Mouse (Mus musculus): ENCODE results near the gene Gimap9. TPM values are rescaled to one million over a fixed set of nuclear protein-coding genes. Genes with fewer than 3 reads are reported as not detected.

The Gimap9 gene
- polyA plus RNA-seq, 1 experiment from 2014 or later = 0.70 TPM

- H3K36me3 ChIP-seq (ENCODE audit: control insufficient read depth, insufficient read depth, low read length) = no peaks in the 10 kb centered on the region
- 58% methylated on average over 2 of the region's 2 CpGs for WGBS
These were observed 42.5 kb downstream of the Gimap9 start, which contains the start of the genes Gm28053 and Gimap7 for GRCm38 (mm10) chr6:48718455-48718854. Gene Gm28053, plus strand, starts transcription at chr6:48718607. Gene Gimap7, plus strand, starts transcription at chr6:48718621.

GRCm38 (mm10) chr6:48720326-48720725 lies 44.4 kb downstream of the Gimap9 start:
- H3K4me2 ChIP-seq (ENCODE audit: low read depth, low read length) = no peak overlapping the region
- no peak for ATAC-seq (ENCODE audit: low read depth)
- H3K9ac ChIP-seq (replicated peaks; ENCODE audit: low read depth, low read length) = no peak overlapping the region
- H3K9me3 ChIP-seq (ENCODE audit: control insufficient read depth, low read length) = no peaks in the 10 kb centered on the region
- WGBS = 84% methylated on average over 4 of the region's 4 CpGs
- H3K27ac ChIP-seq (ENCODE audit: low read depth, low read length) = no peak overlapping the region
- H3K4me1 ChIP-seq (ENCODE audit: control insufficient read depth, insufficient read depth, low read length) = no peaks in the 10 kb centered on the region
- no peaks in the 10 kb centered on the region for H3K27me3 ChIP-seq (ENCODE audit: control insufficient read depth, insufficient read depth, low read length)
- no peaks in the 10 kb centered on the region for H3K36me3 ChIP-seq (ENCODE audit: control insufficient read depth, insufficient read depth, low read length)
- no peak overlapping the region for H3K4me3 ChIP-seq (ENCODE audit: low read depth, low read length)

More at GRCm38 (mm10) chr6:48718455-48718854, 42.5 kb downstream of the Gimap9 start, which contains the start of the genes Gm28053 and Gimap7:
- no peak within 1 kb of the TSS for H3K4me3 ChIP-seq (ENCODE audit: low read depth, low read length)
- ATAC-seq (ENCODE audit: low read depth) = no peak
- no peaks in the 10 kb centered on the region for H3K27me3 ChIP-seq (ENCODE audit: control insufficient read depth, insufficient read depth, low read length)
- H3K4me1 ChIP-seq (ENCODE audit: control insufficient read depth, insufficient read depth, low read length) = no peaks in the 10 kb centered on the region
- no peaks in the 10 kb centered on the region for H3K9me3 ChIP-seq (ENCODE audit: control insufficient read depth, low read length)
- no peak within 1 kb of the TSS for H3K27ac ChIP-seq (ENCODE audit: low read depth, low read length)
- no peak within 1 kb of the TSS for H3K4me2 ChIP-seq (ENCODE audit: low read depth, low read length)
- no peak within 1 kb of the TSS for H3K9ac ChIP-seq (replicated peaks; ENCODE audit: low read depth, low read length)

- Histone ChIP-seq H3K9me3 (ENCODE audit: control insufficient read depth, low read length) (no peaks in the 10 kb centered on the region), H3K36me3 (ENCODE audit: control insufficient read depth, insufficient read depth, low read length) (no peaks in the 10 kb centered on the region), H3K27me3 (ENCODE audit: control insufficient read depth, insufficient read depth, low read length) (no peaks in the 10 kb centered on the region), H3K4me3 (ENCODE audit: low read depth, low read length) (no peak overlapping the region), H3K9ac (replicated peaks; ENCODE audit: low read depth, low read length) (no peak overlapping the region), H3K27ac (ENCODE audit: low read depth, low read length) (no peak overlapping the region), H3K4me2 (ENCODE audit: low read depth, low read length) (no peak overlapping the region), H3K4me1 (ENCODE audit: control insufficient read depth, insufficient read depth, low read length) (no peaks in the 10 kb centered on the region)
- 91% methylated on average over 8 of the region's 8 CpGs for WGBS
- no peak for ATAC-seq (ENCODE audit: low read depth)
These were observed 47.5 kb downstream of the Gimap9 start for GRCm38 (mm10) chr6:48723468-48723867.

- H3K9ac ChIP-seq (replicated peaks; ENCODE audit: low read depth, low read length) = no peak overlapping the region
- no peak overlapping the region for H3K4me3 ChIP-seq (ENCODE audit: low read depth, low read length)
- ATAC-seq (ENCODE audit: low read depth) = 0 out of 2 replicates have a peak, but pooled peaks have one; percentile 21
- H3K4me2 ChIP-seq (ENCODE audit: low read depth, low read length) = no peak overlapping the region
- H3K36me3 ChIP-seq (ENCODE audit: control insufficient read depth, insufficient read depth, low read length) = no peaks in the 10 kb centered on the region
- H3K27me3 ChIP-seq (ENCODE audit: control insufficient read depth, insufficient read depth, low read length) = no peaks in the 10 kb centered on the region
- no peaks in the 10 kb centered on the region for H3K4me1 ChIP-seq (ENCODE audit: control insufficient read depth, insufficient read depth, low read length)
- H3K9me3 ChIP-seq (ENCODE audit: control insufficient read depth, low read length) = no peaks in the 10 kb centered on the region
- 0% methylated on average over 1 of the region's 1 CpGs for WGBS
- H3K27ac ChIP-seq (ENCODE audit: low read depth, low read length) = no peak overlapping the region
These were observed 49.5 kb downstream of the Gimap9 start for GRCm38 (mm10) chr6:48725476-48725875.

GRCm38 (mm10) chr6:48727761-48728160 lies 51.8 kb downstream of the Gimap9 start:
- ATAC-seq (ENCODE audit: low read depth) = no peak
- Histone ChIP-seq H3K9ac (replicated peaks; ENCODE audit: low read depth, low read length) (no peak overlapping the region), H3K4me1 (ENCODE audit: control insufficient read depth, insufficient read depth, low read length) (no peaks in the 10 kb centered on the region), H3K27me3 (ENCODE audit: control insufficient read depth, insufficient read depth, low read length) (no peaks in the 10 kb centered on the region), H3K9me3 (ENCODE audit: control insufficient read depth, low read length) (no peaks in the 10 kb centered on the region), H3K36me3 (ENCODE audit: control insufficient read depth, insufficient read depth, low read length) (no peaks in the 10 kb centered on the region), H3K27ac (ENCODE audit: low read depth, low read length) (no peak overlapping the region), H3K4me3 (ENCODE audit: low read depth, low read length) (no peak overlapping the region), H3K4me2 (ENCODE audit: low read depth, low read length) (no peak overlapping the region)
- WGBS = 92% methylated on average over 5 of the region's 5 CpGs

Other genes with a start within 250 kb of the Gimap9 start
- 29.7 and 37.8 TPM in 2 replicates for gene Zfp467, start 230.3 kb upstream of the Gimap9 start, polyA plus RNA-seq (2014; fragmentation: Nextera tagmentation; extraction: Ambion mirVana)
- 0.16 and 0.35 TPM in 2 replicates for gene Sspo, start 227.9 kb upstream of the Gimap9 start, polyA plus RNA-seq (2014; fragmentation: Nextera tagmentation; extraction: Ambion mirVana)
- gene Atp6v0e2, start 138.5 kb upstream of the Gimap9 start, polyA plus RNA-seq (2014; fragmentation: Nextera tagmentation; extraction: Ambion mirVana) = 248 and 275 TPM in 2 replicates
- gene Lrrc61, start 121.3 kb upstream of the Gimap9 start, polyA plus RNA-seq (2014; fragmentation: Nextera tagmentation; extraction: Ambion mirVana) = 15.1 and 22.8 TPM in 2 replicates
- gene Rarres2, start 103.3 kb upstream of the Gimap9 start, polyA plus RNA-seq (2014; fragmentation: Nextera tagmentation; extraction: Ambion mirVana) = 0.68 and 11.8 TPM in 2 replicates
- gene Gm45021, start 86.5 kb upstream of the Gimap9 start, polyA plus RNA-seq (2014; fragmentation: Nextera tagmentation; extraction: Ambion mirVana) = 0.90 TPM in 1 of 2 replicates, not detected in the other
- gene Repin1, start 82.2 kb upstream of the Gimap9 start, polyA plus RNA-seq (2014; fragmentation: Nextera tagmentation; extraction: Ambion mirVana) = 38.9 and 40.8 TPM in 2 replicates
- gene Gm44965, start 82.2 kb upstream of the Gimap9 start, polyA plus RNA-seq (2014; fragmentation: Nextera tagmentation; extraction: Ambion mirVana) = not detected in 2 replicates
- gene Zfp775, start 74.1 kb upstream of the Gimap9 start, polyA plus RNA-seq (2014; fragmentation: Nextera tagmentation; extraction: Ambion mirVana) = 12.3 and 17.6 TPM in 2 replicates
- gene AI854703, start 49.4 kb upstream of the Gimap9 start, polyA plus RNA-seq (2014; fragmentation: Nextera tagmentation; extraction: Ambion mirVana) = 20.5 and 26.9 TPM in 2 replicates
- 0.20 and 0.35 TPM in 2 replicates for gene Gimap8, start 28.9 kb upstream of the Gimap9 start, polyA plus RNA-seq (2014; fragmentation: Nextera tagmentation; extraction: Ambion mirVana)
- 0.33 and 1.4 TPM in 2 replicates for gene Gimap4, start 8.4 kb downstream of the Gimap9 start, polyA plus RNA-seq (2014; fragmentation: Nextera tagmentation; extraction: Ambion mirVana)
- 5.8 and 8.9 TPM in 2 replicates for gene Gimap6, start 32.1 kb downstream of the Gimap9 start, polyA plus RNA-seq (2014; fragmentation: Nextera tagmentation; extraction: Ambion mirVana)
- gene Gm28053, start 42.5 kb downstream of the Gimap9 start, polyA plus RNA-seq (2014; fragmentation: Nextera tagmentation; extraction: Ambion mirVana) = not detected in 2 replicates
- not detected in 2 replicates for gene Gimap7, start 42.5 kb downstream of the Gimap9 start, polyA plus RNA-seq (2014; fragmentation: Nextera tagmentation; extraction: Ambion mirVana)
- 2.8 and 4.9 TPM in 2 replicates for gene Gimap1, start 62.9 kb downstream of the Gimap9 start, polyA plus RNA-seq (2014; fragmentation: Nextera tagmentation; extraction: Ambion mirVana)
- 0.84 and 1.5 TPM in 2 replicates for gene Gimap5, start 70.1 kb downstream of the Gimap9 start, polyA plus RNA-seq (2014; fragmentation: Nextera tagmentation; extraction: Ambion mirVana)
- gene Gimap3, start 94.7 kb downstream of the Gimap9 start, polyA plus RNA-seq (2014; fragmentation: Nextera tagmentation; extraction: Ambion mirVana) = not detected in 2 replicates
- gene Tmem176a, start 164.8 kb downstream of the Gimap9 start, polyA plus RNA-seq (2014; fragmentation: Nextera tagmentation; extraction: Ambion mirVana) = 16.7 and 26.9 TPM in 2 replicates
- 88.1 and 135 TPM in 2 replicates for gene Tmem176b, start 165.4 kb downstream of the Gimap9 start, polyA plus RNA-seq (2014; fragmentation: Nextera tagmentation; extraction: Ambion mirVana)
- not detected in 2 replicates for gene Aoc1, start 196.8 kb downstream of the Gimap9 start, polyA plus RNA-seq (2014; fragmentation: Nextera tagmentation; extraction: Ambion mirVana)

All from neural tube, embryonic 14.5 days (tissue).